Mouse (Mus musculus) stomach, embryonic 16.5 days (tissue): ENCODE measurements around the gene Ak1. TPM values are rescaled to one million over a fixed set of nuclear protein-coding genes. Genes with fewer than 3 reads are reported as not detected.

Source experiments
- ATAC-seq: fragments of 200-750 bp; cut with Nextera tagmentation; 2 replicates; pipeline ENCODE4 v1.8.0; 2017; ENCODE audit warnings: moderate number of reproducible peaks, moderate TSS enrichment; ENCODE audit not compliant: insufficient read depth, low FRiP score
- H3K27ac ChIP-seq: fragments of 300-500 bp; sonication (generic); 2 replicates; pipeline ENCODE4 v1.5.1; 2014; ENCODE audit warnings: low read length
- H3K27me3 ChIP-seq: fragments of 300-500 bp; sonication (generic); 2 replicates; pipeline ENCODE4 v1.6.1; 2014; ENCODE audit warnings: low read length, control low read depth, mixed read lengths; ENCODE audit not compliant: control insufficient read depth, insufficient read depth
- H3K36me3 ChIP-seq: fragments of 300-500 bp; sonication (generic); 2 replicates; pipeline ENCODE4 v1.6.1; 2014; ENCODE audit warnings: low read length; ENCODE audit not compliant: control insufficient read depth, insufficient read depth
- H3K4me1 ChIP-seq: fragments of 300-500 bp; sonication (generic); 2 replicates; pipeline ENCODE4 v1.6.1; 2014; ENCODE audit warnings: low read length, control low read depth, mixed read lengths; ENCODE audit not compliant: control insufficient read depth, insufficient read depth
- H3K4me2 ChIP-seq: fragments of 300-500 bp; sonication (generic); 2 replicates; pipeline ENCODE4 v1.6.1; 2014; ENCODE audit warnings: low read depth, low read length, mixed read lengths
- H3K4me3 ChIP-seq: fragments of 300-500 bp; sonication (generic); replicated peaks from 2 replicates; pipeline ENCODE4 v1.5.1; 2014; ENCODE audit warnings: mild to moderate bottlenecking, low read length
- H3K9ac ChIP-seq: fragments of 300-500 bp; sonication (generic); 2 replicates; pipeline ENCODE4 v1.6.1; 2014; ENCODE audit warnings: low read length
- H3K9me3 ChIP-seq: fragments of 300-500 bp; sonication (generic); replicated peaks from 2 replicates; pipeline ENCODE4 v1.6.1; 2016; ENCODE audit warnings: low read length, control low read depth; ENCODE audit not compliant: control insufficient read depth
- WGBS: fragments of 180-500 bp; shearing (Covaris S2); extraction: QIAGEN DNeasy Blood & Tissue Kit; methylation state at CpG from one replicate; pipeline ENCODE4 v1.1.7; 2014; 5-methylcytosine and 5-hydroxymethylcytosine counted together
- polyA plus RNA-seq: library from polyadenylated mRNA; unstranded; fragments of >200 nt; fragmentation: Nextera tagmentation; extraction: Ambion mirVana; gene quantifications from 2 replicates; pipeline ENCODE4 v1.2.1, GENCODE M21; 2015

Ak1 gene
- polyA plus RNA-seq, 1 experiment from 2014 or later = 60.2 TPM

DNA sequence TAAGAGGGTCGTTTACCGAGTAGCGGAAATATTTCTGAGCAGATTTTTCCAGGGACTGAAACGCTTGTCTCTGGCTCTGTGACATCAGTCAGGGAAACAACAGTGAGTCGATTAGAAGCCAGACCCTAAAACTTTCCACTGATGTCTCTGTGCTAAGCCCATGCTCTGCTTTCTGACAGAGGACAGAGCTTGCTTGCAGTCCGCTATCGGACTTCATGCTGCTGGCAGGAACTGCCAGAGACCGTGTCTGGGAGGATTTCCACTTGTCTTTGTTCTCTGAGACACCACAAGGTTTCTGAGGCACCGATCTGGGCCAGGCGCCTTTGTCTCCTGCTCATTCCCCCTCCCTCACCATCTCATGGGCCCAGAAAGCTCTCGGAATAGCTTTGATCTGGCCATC, 46.2 kb downstream of the Ak1 start:
- Histone ChIP-seq H3K27me3 (no peaks in the 10 kb centered on the region), H3K4me1 (peaks cover 4% of the 10 kb centered on the region; the same call in 1 of the 2 replicates), H3K4me3 (no peak overlapping the region), H3K36me3 (no peaks in the 10 kb centered on the region), H3K9me3 (no peaks in the 10 kb centered on the region), H3K9ac (no peak overlapping the region), H3K4me2 (no peak overlapping the region), H3K27ac (peak overlapping the region; percentile 19; the same call in 1 of the 2 replicates)
- no peak for ATAC-seq
- 43% methylated on average over 11 of the region's 11 CpGs for WGBS

DNA sequence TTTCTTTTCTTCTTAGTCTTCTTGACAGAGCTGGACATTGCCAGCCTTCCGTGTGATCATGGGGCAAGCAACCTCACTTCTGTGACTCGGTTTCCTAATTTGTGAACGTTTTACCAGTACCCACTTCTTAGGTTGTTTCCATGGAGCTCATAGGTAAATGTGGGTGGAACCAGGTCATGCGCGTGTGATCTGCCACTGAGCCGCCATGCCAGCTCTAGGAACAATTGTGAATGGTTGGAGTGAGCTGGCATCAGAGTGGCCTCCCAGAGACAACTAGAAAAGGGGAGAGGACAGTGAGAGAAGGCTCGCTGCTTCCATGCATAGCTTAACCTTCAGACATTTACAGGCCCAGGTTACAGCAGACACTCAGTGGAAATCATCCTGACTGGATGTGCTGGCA, 46.6 kb downstream of the Ak1 start:
- peak overlapping the region; percentile 19; the same call in 1 of the 2 replicates for H3K27ac ChIP-seq
- H3K9me3 ChIP-seq = no peaks in the 10 kb centered on the region
- no peak overlapping the region for H3K9ac ChIP-seq
- no peak for ATAC-seq
- peaks cover 4% of the 10 kb centered on the region; the same call in 1 of the 2 replicates for H3K4me1 ChIP-seq
- WGBS = 89% methylated on average over 7 of the region's 7 CpGs
- no peaks in the 10 kb centered on the region for H3K36me3 ChIP-seq
- no peaks in the 10 kb centered on the region for H3K27me3 ChIP-seq
- H3K4me3 ChIP-seq = no peak overlapping the region
- no peak overlapping the region for H3K4me2 ChIP-seq

DNA sequence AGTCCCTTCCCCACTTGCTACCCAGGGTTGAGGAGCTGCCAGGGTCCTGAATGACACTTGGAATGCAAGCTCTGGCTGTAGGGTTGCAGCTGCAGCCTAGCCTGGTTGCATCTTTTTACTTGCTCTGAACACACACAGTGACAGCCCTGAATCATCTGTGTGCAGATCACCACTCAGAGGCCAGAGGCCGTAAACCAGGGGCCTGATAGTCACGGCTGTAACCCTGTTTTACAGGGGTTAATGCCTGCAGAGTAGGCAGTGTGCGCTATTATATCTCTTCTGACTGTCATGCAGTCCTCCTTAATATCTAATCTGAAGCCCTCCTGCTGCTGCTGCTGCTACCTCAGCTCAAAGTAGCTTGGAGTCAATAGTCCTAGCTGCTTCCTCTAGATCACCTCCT, 48.3 kb downstream of the Ak1 start:
- Histone ChIP-seq H3K36me3 (no peaks in the 10 kb centered on the region), H3K4me3 (no peak overlapping the region), H3K4me1 (peaks cover 4% of the 10 kb centered on the region; the same call in 1 of the 2 replicates), H3K9me3 (no peaks in the 10 kb centered on the region), H3K4me2 (no peak overlapping the region), H3K9ac (no peak overlapping the region), H3K27ac (no peak overlapping the region), H3K27me3 (no peaks in the 10 kb centered on the region)
- ATAC-seq = no peak
- 72% methylated on average over 3 of the region's 3 CpGs for WGBS

DNA sequence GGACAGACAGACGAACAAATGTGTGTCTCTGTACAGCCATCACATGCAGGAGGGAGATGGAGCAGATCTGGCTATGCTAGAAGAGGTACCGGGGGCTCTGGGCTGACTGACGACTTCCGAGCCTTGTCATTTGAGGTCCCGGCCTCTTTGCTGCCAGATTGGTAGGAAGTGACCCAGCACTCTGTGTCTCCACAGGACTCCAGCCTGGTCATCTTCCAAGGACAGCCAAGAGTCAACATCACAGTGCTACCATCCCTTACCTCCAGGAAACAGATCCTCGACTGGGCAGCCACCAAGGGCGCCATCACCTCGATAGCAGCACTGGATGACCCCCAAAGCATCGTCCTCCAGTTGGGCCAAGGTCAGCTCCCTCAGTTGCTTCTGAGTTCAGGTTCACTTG, 49.6 kb downstream of the Ak1 start:
- no peak overlapping the region for H3K9ac ChIP-seq
- H3K27ac ChIP-seq = no peak overlapping the region
- no peak overlapping the region for H3K4me2 ChIP-seq
- H3K4me1 ChIP-seq = peaks cover 4% of the 10 kb centered on the region; the same call in 1 of the 2 replicates
- H3K9me3 ChIP-seq = no peaks in the 10 kb centered on the region
- ATAC-seq = no peak
- WGBS = 88% methylated on average over 9 of the region's 9 CpGs
- H3K27me3 ChIP-seq = no peaks in the 10 kb centered on the region
- no peak overlapping the region for H3K4me3 ChIP-seq
- H3K36me3 ChIP-seq = peaks cover 3% of the 10 kb centered on the region; the same call in 1 of the 2 replicates

DNA sequence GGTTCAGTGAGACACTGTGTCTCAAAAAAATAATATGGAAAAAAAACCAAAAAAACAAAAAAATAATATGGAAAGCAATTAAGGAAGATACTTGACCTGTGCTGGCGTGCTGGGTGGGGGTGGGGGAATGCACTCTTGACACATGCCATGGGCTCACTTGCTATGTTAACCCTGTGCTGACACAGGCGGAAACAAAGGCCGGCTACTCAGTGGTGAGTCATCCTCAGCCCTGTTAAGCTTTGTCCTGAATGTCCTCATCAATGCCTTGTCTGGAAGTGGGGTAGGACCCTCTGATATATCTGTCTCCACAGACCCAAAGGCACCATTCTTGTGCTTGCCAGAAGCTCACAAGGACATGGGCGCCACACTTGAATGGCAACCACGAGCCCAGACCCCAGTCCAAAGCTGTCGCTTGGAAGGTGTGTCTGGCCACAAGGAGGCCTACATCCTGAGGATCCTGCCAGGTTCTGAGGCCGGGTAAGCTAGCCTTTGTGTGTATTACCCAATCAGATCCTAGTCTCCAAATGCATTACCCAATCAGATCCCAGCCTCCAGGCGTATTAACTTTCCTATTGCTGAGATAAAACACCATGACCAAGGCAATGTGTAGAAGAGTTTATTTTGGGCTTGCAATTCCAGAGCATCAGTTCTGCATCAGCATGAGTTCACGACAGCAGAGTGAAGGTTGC, 50.5 kb downstream of the Ak1 start:
- Histone ChIP-seq H3K9ac (no peak overlapping the region), H3K9me3 (no peaks in the 10 kb centered on the region), H3K27ac (no peak overlapping the region), H3K4me3 (no peak overlapping the region), H3K4me1 (peaks cover 4% of the 10 kb centered on the region; the same call in 1 of the 2 replicates), H3K36me3 (peaks cover 3% of the 10 kb centered on the region; the same call in 1 of the 2 replicates), H3K4me2 (no peak overlapping the region), H3K27me3 (no peaks in the 10 kb centered on the region)
- no peak for ATAC-seq
- 68% methylated on average over 9 of the region's 9 CpGs for WGBS

DNA sequence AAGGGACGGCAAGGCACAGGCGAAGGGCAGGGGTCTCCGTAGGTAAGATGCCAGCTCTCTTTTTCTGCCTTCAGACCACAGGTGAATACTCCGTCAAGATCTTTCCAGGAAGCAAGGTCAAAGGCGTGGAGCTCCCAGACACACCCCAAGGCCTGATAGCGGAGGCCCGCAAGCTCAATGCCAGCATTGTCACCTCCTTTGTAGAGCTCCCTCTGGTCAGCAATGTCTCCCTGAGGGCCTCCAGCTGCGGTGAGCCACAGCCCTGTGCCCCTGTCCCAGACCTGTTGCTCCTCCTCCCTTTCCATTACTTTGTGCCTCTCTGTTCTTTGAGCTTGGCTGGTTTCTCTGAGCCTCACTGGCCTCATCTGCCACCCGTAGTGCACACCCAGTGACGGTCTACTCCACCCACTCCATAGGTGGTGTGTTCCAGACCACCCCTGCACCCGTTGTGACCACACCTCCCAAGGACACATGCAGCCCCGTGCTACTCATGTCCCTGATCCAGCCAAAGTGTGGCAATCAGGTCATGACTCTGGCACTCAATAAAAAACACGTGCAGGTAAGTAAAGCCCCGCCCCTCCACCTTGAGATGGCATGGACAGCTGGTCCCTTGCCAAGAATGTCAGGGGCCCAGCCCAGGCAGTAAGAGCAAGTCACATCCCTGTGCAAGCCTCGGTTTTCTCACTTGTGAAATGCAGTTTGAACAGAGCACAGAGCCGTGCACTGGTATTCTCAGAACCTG, 51.8 kb downstream of the Ak1 start:
- Histone ChIP-seq H3K9me3 (no peaks in the 10 kb centered on the region), H3K27me3 (no peaks in the 10 kb centered on the region), H3K9ac (no peak overlapping the region), H3K4me2 (no peak overlapping the region), H3K36me3 (peaks cover 3% of the 10 kb centered on the region; the same call in 1 of the 2 replicates), H3K4me1 (peaks cover 4% of the 10 kb centered on the region; the same call in 1 of the 2 replicates), H3K4me3 (no peak overlapping the region), H3K27ac (peak overlapping the region; percentile 25; the same call in 1 of the 2 replicates)
- 59% methylated on average over 16 of the region's 16 CpGs for WGBS
- ATAC-seq = peak; percentile 80

DNA sequence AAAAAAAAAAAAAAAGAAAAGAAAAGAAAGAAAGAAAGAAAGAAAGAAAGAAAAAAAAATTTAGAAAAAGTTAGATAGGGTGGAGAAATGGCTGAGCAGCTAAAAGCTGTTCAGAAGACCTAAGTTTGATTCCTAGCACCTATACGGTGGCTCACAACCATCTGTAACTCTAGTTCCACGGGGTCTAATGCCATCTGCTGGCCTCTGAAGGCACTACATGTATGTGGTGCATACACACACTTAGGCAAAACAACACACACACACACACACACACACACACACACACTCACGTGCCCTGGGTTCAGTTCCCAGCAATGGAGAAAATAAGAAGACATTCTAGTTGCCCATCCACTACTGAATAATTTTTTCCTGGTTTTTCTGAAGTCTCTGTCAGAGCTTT, 55.3 kb downstream of the Ak1 start:
- 88% methylated on average over 3 of the region's 3 CpGs for WGBS
- Histone ChIP-seq H3K9me3 (no peaks in the 10 kb centered on the region), H3K27me3 (no peaks in the 10 kb centered on the region), H3K4me3 (no peak overlapping the region), H3K36me3 (peaks cover 3% of the 10 kb centered on the region; the same call in 1 of the 2 replicates), H3K4me2 (no peak overlapping the region), H3K4me1 (peaks cover 25% of the 10 kb centered on the region), H3K27ac (no peak overlapping the region), H3K9ac (no peak overlapping the region)
- ATAC-seq = no peak

DNA sequence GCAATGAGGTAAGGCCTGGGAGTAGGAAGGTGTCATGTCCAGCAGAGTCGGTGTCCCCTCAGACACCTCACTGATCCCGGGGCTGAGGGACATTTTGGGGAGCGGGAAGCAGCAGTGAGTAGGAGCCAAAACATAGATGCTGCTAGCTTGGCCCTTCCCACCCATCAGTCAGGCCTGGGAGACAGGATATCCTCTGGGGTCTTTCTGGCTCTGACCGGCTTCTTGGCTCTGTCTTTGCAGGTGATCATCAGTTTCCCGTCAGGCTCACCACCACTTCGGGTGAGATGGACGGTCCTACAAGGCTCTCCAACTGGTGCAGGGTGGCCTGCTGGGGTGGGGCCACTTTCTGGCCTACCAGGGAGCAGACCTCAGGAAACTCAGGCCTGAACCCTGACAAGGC, 56.1 kb downstream of the Ak1 start:
- Histone ChIP-seq H3K36me3 (peaks cover 3% of the 10 kb centered on the region; the same call in 1 of the 2 replicates), H3K9ac (no peak overlapping the region), H3K27ac (no peak overlapping the region), H3K4me1 (peaks cover 23% of the 10 kb centered on the region), H3K4me3 (no peak overlapping the region), H3K27me3 (no peaks in the 10 kb centered on the region), H3K4me2 (no peak overlapping the region), H3K9me3 (no peaks in the 10 kb centered on the region)
- WGBS = 81% methylated on average over 7 of the region's 7 CpGs
- no peak for ATAC-seq

DNA sequence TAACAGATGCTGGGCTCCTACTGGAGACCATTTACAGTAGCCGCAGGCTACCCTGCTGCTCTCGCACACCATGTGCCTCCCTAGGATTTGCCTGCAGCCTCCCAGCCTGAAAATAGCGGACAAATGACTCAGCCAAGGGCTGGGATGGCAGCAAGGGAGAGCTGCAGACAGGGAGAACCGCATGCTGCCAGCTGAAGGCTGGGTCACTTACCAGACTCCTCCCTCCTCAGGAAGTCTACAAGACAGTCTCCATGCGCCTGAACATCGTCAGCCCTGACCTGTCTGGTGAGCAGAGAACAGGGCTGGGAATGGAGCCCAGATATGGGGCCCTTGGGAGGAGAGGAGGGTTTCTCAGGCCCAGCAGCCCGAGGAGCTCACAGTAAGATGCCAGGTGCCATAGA, 58.5 kb downstream of the Ak1 start:
- Histone ChIP-seq H3K27ac (peak overlapping the region; percentile 84), H3K9ac (peak overlapping the region; percentile 60), H3K9me3 (no peaks in the 10 kb centered on the region), H3K27me3 (no peaks in the 10 kb centered on the region), H3K4me3 (no peak overlapping the region), H3K4me2 (no peak overlapping the region), H3K36me3 (peaks cover 16% of the 10 kb centered on the region), H3K4me1 (peaks cover 23% of the 10 kb centered on the region)
- 28% methylated on average over 7 of the region's 7 CpGs for WGBS
- peak; percentile 78; the same call in 1 of the 2 replicates for ATAC-seq
